Comparison of ENCODE assay signal across 8 mouse cellular contexts in genomic region chr8:50293501-50293900, GRCm38 (mm10).
DNase-seq lines count a peak whose midpoint lies in the region; ATAC-seq and TF ChIP-seq lines count a peak whose summit lies in the region.

No protein-coding gene starts in this region.

- 11% methylated on average over 4 of the region's 4 CpGs for WGBS in heart, embryonic 10.5 days
- WGBS in hindbrain, embryonic 13.5 days, result 5% methylated on average over 4 of the region's 4 CpGs
- 4% methylated on average over 4 of the region's 4 CpGs for WGBS in stomach, postnatal 0 days

- H3K27ac ChIP-seq in heart, embryonic 10.5 days, result no peak overlapping the region
- no peak overlapping the region for H3K27ac ChIP-seq in hindbrain, embryonic 13.5 days
- H3K27ac ChIP-seq in stomach, postnatal 0 days (replicated peaks), result no peak overlapping the region

- H3K9ac ChIP-seq in hindbrain, embryonic 13.5 days, result no peak overlapping the region
- H3K9ac ChIP-seq in stomach, postnatal 0 days (ENCODE audit: low read length), result no peak overlapping the region

- no peak overlapping the region for H3K4me3 ChIP-seq in heart, embryonic 10.5 days
- H3K4me3 ChIP-seq in hindbrain, embryonic 13.5 days, result no peak overlapping the region
- no peak overlapping the region for H3K4me3 ChIP-seq in stomach, postnatal 0 days (ENCODE audit: low read depth, low read length)

- no peaks in the 10 kb centered on the region for H3K36me3 ChIP-seq in heart, embryonic 10.5 days
- H3K36me3 ChIP-seq in hindbrain, embryonic 13.5 days, result no peaks in the 10 kb centered on the region
- H3K36me3 ChIP-seq in stomach, postnatal 0 days (ENCODE audit: control insufficient read depth, insufficient read depth, low read length), result no peaks in the 10 kb centered on the region

- peak; percentile 72 for ATAC-seq in hindbrain, embryonic 13.5 days (ENCODE audit: low FRiP score)
- ATAC-seq in stomach, postnatal 0 days (ENCODE audit: low FRiP score, low TSS enrichment), result peak; percentile 63; the same call in 1 of the 2 replicates

- H3K4me1 ChIP-seq in heart, embryonic 10.5 days, result no peaks in the 10 kb centered on the region
- H3K4me1 ChIP-seq in hindbrain, embryonic 13.5 days (replicated peaks), result peaks cover 4% of the 10 kb centered on the region
- H3K4me1 ChIP-seq in stomach, postnatal 0 days (replicated peaks; ENCODE audit: control insufficient read depth, insufficient read depth), result no peaks in the 10 kb centered on the region

- TF ChIP-seq EP300 in stomach, postnatal 0 days (optimal IDR thresholded peaks at IDR 0.05), result no peak

- peak; percentile 95 for TF ChIP-seq CTCF in stomach, postnatal 0 days (IDR thresholded peaks at IDR 0.05; ENCODE audit: low read depth)

- no peaks in the 10 kb centered on the region for H3K9me3 ChIP-seq in heart, embryonic 10.5 days
- H3K9me3 ChIP-seq in hindbrain, embryonic 13.5 days, result no peaks in the 10 kb centered on the region
- no peaks in the 10 kb centered on the region for H3K9me3 ChIP-seq in stomach, postnatal 0 days (ENCODE audit: control insufficient read depth, low read length)

- no peaks in the 10 kb centered on the region for H3K27me3 ChIP-seq in heart, embryonic 10.5 days (ENCODE audit: insufficient read depth, poor library complexity, severe bottlenecking)
- no peaks in the 10 kb centered on the region for H3K27me3 ChIP-seq in hindbrain, embryonic 13.5 days
- no peaks in the 10 kb centered on the region for H3K27me3 ChIP-seq in stomach, postnatal 0 days (ENCODE audit: control insufficient read depth, insufficient read depth, low read length)

- H3K4me2 ChIP-seq in hindbrain, embryonic 13.5 days, result no peak overlapping the region
- no peak overlapping the region for H3K4me2 ChIP-seq in stomach, postnatal 0 days (replicated peaks; ENCODE audit: low read depth)

- peak; percentile 10 for DNase-seq in heart, adult 8-10 months (ENCODE audit: low spot score)
- no peak for DNase-seq in heart, embryonic 10.5 days (ENCODE audit: low spot score)
- peak; percentile 68 for DNase-seq in adipocyte (ENCODE audit: low spot score)
- DNase-seq in embryo, embryonic 11.5 days (ENCODE audit: low read depth, low spot score), result peak; percentile 75
- DNase-seq in layer of hippocampus, adult 9-11 months, result peak; percentile 87
- DNase-seq in mesoderm, embryonic 11.5 days (ENCODE audit: low read depth, low spot score), result peak; percentile 88
- DNase-seq in stomach, postnatal 0 days (ENCODE audit: low spot score), result peak; percentile 27
